Mouse (Mus musculus) Patski (cell line): ENCODE data around the gene Foxi3. TPM values are rescaled to one million over a fixed set of nuclear protein-coding genes. Genes with fewer than 3 reads are reported as not detected.

Source experiments
- ATAC-seq: fragments of 100-300 bp; one replicate; pipeline ENCODE4 v1.8.0; 2021
- CTCF ChIA-PET: fragments of 350-600 bp; sonication (Branson Sonifier 250); formaldehyde crosslinking; loops from one replicate; lab custom pipeline; 2022; ENCODE audit warnings: inconsistent platforms; lab: Charles Lee
- POLR2A ChIA-PET: fragments of 350-600 bp; sonication (Branson Sonifier 250); formaldehyde crosslinking; loops from one replicate; lab custom pipeline; 2022; ENCODE audit warnings: antibody characterized with exemption, inconsistent platforms; lab: Charles Lee
- DNase-seq: peaks from one replicate; pipeline ENCODE4 v3.0.0-alpha.2; 2011; ENCODE audit warnings: low read depth, low spot score
- H3K27me3 ChIP-seq: fragments of 371-371 bp; one replicate; pipeline ENCODE4 v1.5.1; 2021
- CTCF ChIP-seq: fragments of 100-300 bp; IDR thresholded peaks from one replicate; pipeline ENCODE4 v1.5.1; 2021
- in situ Hi-C: fragments of 300-500 bp; cut with MboI; formaldehyde crosslinking; loops from 3 replicates; pipeline ENCODE4 v1.11.1; 2018; ENCODE audit warnings: low pct_unique_long_range_greater_than_20kb, mixed read lengths
- polyA plus RNA-seq: library from polyadenylated mRNA; unstranded; gene quantifications from one replicate; pipeline ENCODE4 v1.2.3, GENCODE M21; 2021

Gene Foxi3
- not detected for polyA plus RNA-seq

DNA sequence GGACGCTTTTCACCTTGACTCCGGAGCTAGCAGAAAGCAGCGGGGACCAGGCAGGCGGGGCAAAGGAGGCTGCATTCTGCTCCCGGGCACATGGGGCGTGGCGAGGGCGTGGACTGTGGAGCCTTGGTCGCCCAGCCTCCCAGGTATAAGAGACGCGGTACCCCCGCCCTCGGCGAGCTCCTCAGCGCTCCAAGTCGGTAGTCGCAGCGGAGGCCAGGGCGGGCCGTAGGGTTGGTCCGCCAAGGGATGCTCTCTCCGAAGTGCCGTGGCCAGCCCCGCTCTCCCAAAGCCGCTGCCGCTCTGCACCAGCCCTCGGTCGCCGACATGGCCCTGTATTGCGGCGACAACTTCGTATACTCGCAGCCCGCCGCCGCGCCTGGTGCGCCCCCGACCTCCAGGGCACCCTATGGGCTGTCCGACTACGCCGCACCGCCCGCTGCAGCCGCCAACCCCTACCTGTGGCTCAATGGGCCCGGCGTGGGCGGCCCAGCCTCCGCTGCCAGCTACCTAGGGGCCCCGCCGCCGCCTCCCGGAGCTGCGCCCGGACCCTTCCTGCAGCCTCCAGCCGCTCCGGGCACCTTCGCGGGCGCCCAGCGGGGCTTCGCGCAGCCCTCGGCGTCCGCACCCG lies at the start of gene Foxi3:
Gene Foxi3 (plus strand): TSS at position 247 of the 628 bp plus-strand sequence.
- peaks cover 50% of the 10 kb centered on the region for H3K27me3 ChIP-seq
- ChIA-PET POLR2A (interaction anchor here (0.6 kb wide), 1 partner anchor 207 kb away, joined by 3 read pairs; no protein-coding TSS in a partner anchor), CTCF (interaction anchor here (1.3 to 1.4 kb wide), 2 partner anchors 31 to 170 kb away, joined by 3 to 4 read pairs; no protein-coding TSS in a partner anchor)
- DNase-seq (no peak), ATAC-seq (no peak)
- in situ Hi-C loops, result loop anchor here (5.0 kb wide), 2 partner anchors 56 to 171 kb away; no protein-coding TSS in a partner anchor
- TF ChIP-seq CTCF, result no peak

DNA sequence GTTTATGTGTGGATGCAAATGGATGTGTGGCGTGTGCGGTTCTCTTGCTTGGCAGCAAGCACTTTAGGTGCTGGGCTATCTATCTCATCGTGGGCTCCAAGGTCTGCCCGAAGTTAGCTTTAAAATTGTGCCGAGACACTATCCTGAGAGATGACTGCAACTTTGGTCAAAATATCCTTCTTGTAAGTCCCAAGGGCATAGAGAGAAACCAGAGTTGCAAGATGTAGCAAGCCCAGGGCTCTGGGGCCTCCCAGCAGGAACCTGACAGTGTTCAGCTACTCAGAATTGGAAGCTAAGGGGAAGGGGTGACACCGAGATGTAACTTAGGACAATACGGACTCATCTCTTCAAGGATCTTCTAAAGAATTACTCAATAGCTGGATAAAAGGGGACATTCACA lies 46.8 kb upstream of the Foxi3 start:
- ATAC-seq (no peak), DNase-seq (no peak)
- H3K27me3 ChIP-seq, result no peaks in the 10 kb centered on the region
- ChIA-PET CTCF (interaction anchor here (1.5 kb wide), 1 partner anchor 13 kb away, joined by 3 read pairs; no protein-coding TSS in a partner anchor), POLR2A (no interaction called here)
- in situ Hi-C loops, result no loop called here
- TF ChIP-seq CTCF, result no peak

DNA sequence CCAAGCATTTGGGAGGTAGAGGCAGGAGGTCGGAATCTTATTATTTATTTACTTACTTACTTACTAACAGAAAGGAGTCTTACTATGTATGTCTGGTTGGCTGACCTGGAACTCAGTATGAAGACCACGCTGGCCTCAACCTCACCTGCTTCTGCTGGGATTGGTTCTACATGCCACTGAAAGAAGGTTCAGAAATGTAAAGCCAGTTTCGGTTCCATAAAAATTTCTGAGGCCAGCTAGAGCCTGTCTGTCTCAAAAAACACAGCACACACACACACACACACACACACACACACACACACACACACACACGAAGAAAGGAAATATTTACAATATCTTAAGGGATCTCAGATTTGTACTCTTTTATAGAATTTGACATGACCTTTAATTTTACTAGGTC lies 46.0 kb upstream of the Foxi3 start:
- no peaks in the 10 kb centered on the region for H3K27me3 ChIP-seq
- TF ChIP-seq CTCF, result no peak
- ChIA-PET CTCF (interaction anchor here (1.5 kb wide), 1 partner anchor 14 kb away, joined by 3 read pairs; no protein-coding TSS in a partner anchor), POLR2A (no interaction called here)
- ATAC-seq (no peak), DNase-seq (no peak)
- in situ Hi-C loops, result no loop called here

DNA sequence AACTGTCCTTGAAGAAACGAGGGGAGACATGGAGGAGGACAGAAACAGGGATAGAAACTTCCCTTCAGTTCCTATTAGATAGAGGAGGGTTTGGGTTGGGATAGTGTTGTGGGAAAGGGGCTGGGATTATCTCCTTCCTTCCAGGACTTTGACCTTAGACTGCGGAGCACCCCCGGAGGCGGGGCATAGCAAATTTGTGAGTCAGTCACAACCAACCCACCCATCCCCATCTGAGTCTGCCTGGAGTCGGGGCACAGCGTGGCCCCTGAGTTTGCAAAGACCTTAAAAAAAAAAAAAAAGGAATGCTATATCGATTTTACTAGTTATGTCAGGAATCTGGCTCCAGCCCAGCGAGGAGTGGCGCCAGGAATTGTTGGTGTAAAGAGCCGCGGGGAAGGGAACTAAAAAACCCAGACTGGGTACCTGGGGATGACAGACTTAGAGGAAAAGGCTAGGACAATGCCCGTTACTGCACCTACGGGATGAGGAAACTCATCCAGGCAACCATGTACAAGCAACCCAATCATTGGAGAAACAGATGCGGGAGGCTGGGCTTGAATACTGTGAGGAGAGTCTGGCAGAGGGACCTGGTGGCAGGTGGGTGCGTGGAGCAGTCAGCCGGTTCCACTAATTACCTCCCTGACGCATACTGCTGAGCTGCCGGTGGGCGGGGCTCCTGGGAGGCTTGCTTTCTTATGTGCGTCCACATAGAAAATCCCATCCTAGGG lies 44.5 kb upstream of the Foxi3 start:
- H3K27me3 ChIP-seq, result no peaks in the 10 kb centered on the region
- ChIA-PET POLR2A (no interaction called here), CTCF (no interaction called here)
- DNase-seq (no peak), ATAC-seq (peak; percentile 42)
- TF ChIP-seq CTCF, result no peak
- in situ Hi-C loops, result no loop called here

DNA sequence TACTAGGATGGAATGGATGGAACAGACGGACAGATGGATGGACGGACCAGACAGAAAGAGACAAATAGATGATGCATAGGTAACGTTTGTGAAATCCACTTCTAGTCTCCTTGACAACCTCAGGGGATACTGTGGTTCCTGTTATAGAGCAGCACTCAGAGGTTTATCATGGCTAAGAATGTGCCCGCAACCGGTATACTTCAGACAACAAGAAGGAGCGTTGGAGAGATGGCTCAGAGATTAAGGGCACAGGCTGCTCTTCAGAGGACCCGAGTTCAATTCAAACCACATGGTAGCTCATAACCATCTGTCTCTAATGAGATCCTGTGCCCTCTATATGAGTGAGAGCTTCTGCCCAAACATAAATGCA lies 44.0 kb upstream of the Foxi3 start:
- POLR2A ChIA-PET, result no interaction called here
- CTCF ChIA-PET, result no interaction called here

DNA sequence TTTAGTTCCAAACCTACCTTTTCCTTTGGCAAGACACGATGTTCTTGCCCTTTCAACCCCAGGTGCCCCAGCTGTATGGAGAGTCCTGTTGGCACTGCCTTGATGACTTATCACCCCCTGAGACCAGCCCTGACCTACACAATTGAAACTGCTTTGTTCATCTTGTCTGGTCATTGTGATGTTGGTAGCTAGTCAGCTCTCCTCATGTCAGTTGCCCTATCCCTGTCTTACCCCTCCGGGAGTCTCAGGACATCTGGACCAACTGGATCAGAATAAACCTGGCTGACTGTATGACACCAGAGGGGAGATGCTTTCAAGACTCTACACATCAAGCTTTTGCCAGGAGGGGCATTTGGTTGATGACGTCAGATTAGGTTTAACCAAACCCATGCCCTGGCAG lies 37.5 kb upstream of the Foxi3 start, which contains the start of gene Tex37:
Gene Tex37 (minus strand): TSS at position 101 of the 400 bp plus-strand sequence.
- in situ Hi-C loops, result no loop called here
- DNase-seq, result no peak
- POLR2A ChIA-PET, result no interaction called here
- H3K27me3 ChIP-seq, result no peaks in the 10 kb centered on the region
- ATAC-seq, result no peak
- no peak for TF ChIP-seq CTCF
- CTCF ChIA-PET, result interaction anchor here (2.4 to 4.5 kb wide), 2 partner anchors 38 to 114 kb away, joined by 9 to 24 read pairs; no protein-coding TSS in a partner anchor

More for the DNA sequence above, 44.0 kb upstream of the Foxi3 start:
- in situ Hi-C loops, result no loop called here
- TF ChIP-seq CTCF, result no peak
- DNase-seq, result no peak
- H3K27me3 ChIP-seq, result no peaks in the 10 kb centered on the region
- no peak for ATAC-seq

DNA sequence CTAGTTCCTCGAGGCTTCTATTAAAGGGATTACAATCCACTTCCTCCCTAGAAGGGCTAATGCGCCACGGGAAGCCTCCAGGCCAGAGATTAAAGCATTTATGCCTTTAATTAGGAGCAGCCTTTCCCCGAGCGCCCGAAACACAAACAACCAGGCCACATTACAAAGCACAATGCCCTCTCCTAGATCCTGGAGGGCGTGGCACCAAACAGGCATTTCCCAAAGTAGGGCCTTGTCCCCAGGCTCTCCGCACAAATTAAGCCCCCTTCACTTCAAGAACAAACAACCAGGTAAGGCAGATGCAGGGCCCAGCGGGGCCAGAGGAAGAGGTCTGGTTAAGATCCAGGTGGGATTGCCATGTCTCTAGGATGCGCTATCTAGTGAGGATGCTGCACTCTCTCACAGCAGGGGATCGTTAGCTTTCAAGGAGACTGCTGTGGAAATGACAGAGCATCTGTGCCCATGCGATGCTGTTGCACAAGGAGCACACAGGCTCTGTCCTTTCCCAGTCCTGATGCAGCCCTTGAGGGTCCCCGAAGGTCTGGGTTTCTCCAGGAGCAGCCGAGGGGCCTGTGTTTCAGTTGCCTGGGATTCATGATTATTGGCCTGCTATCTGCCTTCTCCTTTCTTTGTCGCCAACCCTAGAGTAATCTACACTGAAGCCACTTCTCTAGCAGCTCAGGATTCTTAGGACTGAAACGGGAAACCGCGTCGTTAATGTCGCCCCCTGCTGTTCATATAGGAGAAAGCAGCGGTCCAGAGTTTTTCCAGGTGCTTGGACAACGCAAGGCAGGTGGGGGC lies 34.9 kb upstream of the Foxi3 start:
- CTCF ChIA-PET, result interaction anchor here (0.6 to 4.5 kb wide), 12 partner anchors 13 to 122 kb away, joined by 3 to 24 read pairs (median 3); no protein-coding TSS in a partner anchor
- POLR2A ChIA-PET, result no interaction called here
- peak; percentile 44 for ATAC-seq

DNA sequence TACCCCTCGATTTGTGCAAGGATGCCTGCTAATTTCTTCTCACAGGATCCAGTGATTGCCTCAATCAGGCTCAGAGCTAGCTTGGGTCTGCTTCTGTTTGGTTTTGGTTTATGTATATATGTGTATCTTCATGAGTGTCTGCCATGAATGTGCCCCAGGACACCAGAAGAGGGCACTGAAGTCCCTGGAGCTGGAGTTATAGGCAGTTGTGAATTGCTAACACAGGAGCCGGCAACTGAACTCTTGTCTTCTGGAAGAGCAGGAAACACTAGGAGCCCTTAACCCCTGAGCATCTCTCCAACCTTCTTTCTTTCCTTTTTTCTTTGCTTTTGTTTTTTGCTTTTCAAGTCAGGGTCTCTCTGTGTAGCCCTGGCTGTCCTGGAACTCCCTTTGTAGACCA lies 24.5 kb upstream of the Foxi3 start:
- ATAC-seq (no peak), DNase-seq (no peak)
- in situ Hi-C loops, result no loop called here
- CTCF ChIA-PET, result no interaction called here
- POLR2A ChIA-PET, result interaction anchor here (0.7 kb wide), 1 partner anchor 66 kb away, joined by 3 read pairs; no protein-coding TSS in a partner anchor
- peak; percentile 20 for TF ChIP-seq CTCF
- no peaks in the 10 kb centered on the region for H3K27me3 ChIP-seq

More for the DNA sequence above, 34.9 kb upstream of the Foxi3 start:
- peaks cover 4% of the 10 kb centered on the region for H3K27me3 ChIP-seq
- DNase-seq, result no peak
- TF ChIP-seq CTCF, result peak; percentile 93
- in situ Hi-C loops, result loop anchor here (5.0 kb wide), 1 partner anchor 119 kb away; no protein-coding TSS in a partner anchor

DNA sequence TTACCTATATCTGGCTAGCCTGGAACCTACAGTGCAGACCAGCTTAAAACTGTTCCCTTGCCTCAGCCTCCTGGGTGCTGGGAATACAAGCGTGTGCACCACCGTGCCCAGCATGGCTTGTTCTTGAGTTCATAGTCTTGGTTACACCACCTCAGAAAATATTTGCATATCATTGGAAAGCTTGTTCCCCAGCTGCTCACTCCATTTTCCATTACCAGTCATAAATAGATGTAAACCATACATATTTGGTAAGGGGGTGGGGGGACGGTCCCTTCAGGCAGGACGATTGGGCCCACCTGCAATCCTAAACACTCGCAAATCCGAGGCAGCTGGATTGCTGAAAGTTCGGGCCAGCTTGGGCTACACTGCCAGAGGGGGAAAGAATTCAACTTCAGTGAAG lies 3.1 kb upstream of the Foxi3 start:
- in situ Hi-C loops, result no loop called here
- TF ChIP-seq CTCF, result no peak
- ChIA-PET POLR2A (no interaction called here), CTCF (interaction anchor here (0.7 to 4.0 kb wide), 6 partner anchors 10 to 178 kb away, joined by 3 to 16 read pairs (median 4); no protein-coding TSS in a partner anchor)
- ATAC-seq (no peak), DNase-seq (no peak)
- peaks cover 46% of the 10 kb centered on the region for H3K27me3 ChIP-seq

DNA sequence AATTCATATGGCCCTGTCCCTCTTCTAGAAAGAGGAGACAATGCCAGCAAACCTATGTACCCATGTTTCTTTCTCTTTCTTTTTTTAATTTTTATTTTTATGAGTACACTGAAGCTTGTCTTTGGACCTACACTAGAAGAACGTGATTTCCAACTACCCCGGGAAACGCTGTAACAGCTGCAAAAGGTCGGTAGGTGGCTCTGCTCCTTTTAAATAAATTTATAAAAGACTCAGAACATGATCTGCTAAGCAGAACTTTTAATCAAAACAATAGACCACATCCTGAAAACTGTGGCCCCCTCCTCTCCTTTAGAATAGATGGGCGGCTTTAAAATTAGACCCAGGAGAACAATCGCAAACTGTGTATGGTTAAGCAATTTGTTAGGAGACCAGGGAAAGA lies 2.3 kb upstream of the Foxi3 start:
- H3K27me3 ChIP-seq, result peaks cover 50% of the 10 kb centered on the region
- ChIA-PET POLR2A (no interaction called here), CTCF (interaction anchor here (0.7 to 4.0 kb wide), 5 partner anchors 9 to 177 kb away, joined by 3 to 16 read pairs (median 5); no protein-coding TSS in a partner anchor)
- DNase-seq (no peak), ATAC-seq (no peak)
- in situ Hi-C loops, result no loop called here
- TF ChIP-seq CTCF, result peak; percentile 72
